Comparison of ENCODE assay signal across 16 mouse cellular contexts in genomic region chr15:62161061-62161460, GRCm38 (mm10).
DNase-seq lines count a peak whose midpoint lies in the region; ATAC-seq lines count a peak whose summit lies in the region.
"Had no signal": no experiment of that assay in that cellular context is flagged by ENCODE, and none has a peak within 500 bp of the region (broad histone marks: within the 10 kb centered on the region; RNA-seq: fewer than 3 reads in every experiment).

No protein-coding gene starts in this region.

- WGBS in kidney, embryonic 16.5 days = 67% methylated on average over 8 of the region's 8 CpGs

- H3K4me2 ChIP-seq in kidney, embryonic 16.5 days (replicated peaks; ENCODE audit: low read depth, low read length) = no peak overlapping the region
- H3K4me2 ChIP-seq: embryonic facial prominence, embryonic 12.5 days; heart, embryonic 12.5 days; intestine, embryonic 15.5 days; limb, embryonic 12.5 days had no signal

- no peak overlapping the region for H3K27ac ChIP-seq in kidney, embryonic 16.5 days (ENCODE audit: low read length)
- H3K27ac ChIP-seq: embryonic facial prominence, embryonic 12.5 days; intestine, embryonic 15.5 days; limb, embryonic 12.5 days; midbrain, embryonic 10.5 days had no signal

- H3K9ac ChIP-seq in kidney, embryonic 16.5 days (replicated peaks; ENCODE audit: low read length) = no peak overlapping the region
- H3K9ac ChIP-seq: embryonic facial prominence, embryonic 12.5 days; heart, embryonic 12.5 days; intestine, embryonic 15.5 days; limb, embryonic 12.5 days had no signal

- no peaks in the 10 kb centered on the region for H3K27me3 ChIP-seq in kidney, embryonic 16.5 days (ENCODE audit: insufficient read depth, low read length)
- H3K27me3 ChIP-seq: embryonic facial prominence, embryonic 12.5 days; heart, embryonic 12.5 days; intestine, embryonic 15.5 days; limb, embryonic 12.5 days had no signal

- H3K4me3 ChIP-seq in kidney, embryonic 16.5 days (ENCODE audit: low read length) = no peak overlapping the region
- H3K4me3 ChIP-seq: embryonic facial prominence, embryonic 12.5 days; heart, embryonic 12.5 days; intestine, embryonic 15.5 days; limb, embryonic 12.5 days; midbrain, embryonic 10.5 days had no signal

- ATAC-seq in kidney, embryonic 16.5 days (ENCODE audit: low FRiP score, low TSS enrichment) = no peak
- ATAC-seq in megakaryocyte, adult 5-6 weeks (ENCODE audit: poor library complexity, severe bottlenecking) = no peak
- ATAC-seq: intestine, embryonic 15.5 days had no signal

- no peaks in the 10 kb centered on the region for H3K9me3 ChIP-seq in kidney, embryonic 16.5 days (ENCODE audit: low read length)
- H3K9me3 ChIP-seq: embryonic facial prominence, embryonic 12.5 days; G1E; heart, embryonic 12.5 days; intestine, embryonic 15.5 days; limb, embryonic 12.5 days; midbrain, embryonic 10.5 days had no signal

- H3K4me1 ChIP-seq in kidney, embryonic 16.5 days (ENCODE audit: insufficient read depth, low read length) = peaks cover 11% of the 10 kb centered on the region
- H3K4me1 ChIP-seq: embryonic facial prominence, embryonic 12.5 days; intestine, embryonic 15.5 days; limb, embryonic 12.5 days; midbrain, embryonic 10.5 days had no signal

- H3K36me3 ChIP-seq in kidney, embryonic 16.5 days (ENCODE audit: insufficient read depth, low read length) = no peaks in the 10 kb centered on the region
- H3K36me3 ChIP-seq: embryonic facial prominence, embryonic 12.5 days; heart, embryonic 12.5 days; intestine, embryonic 15.5 days; limb, embryonic 12.5 days; midbrain, embryonic 10.5 days had no signal

- DNase-seq in kidney, adult 11 months = peak; percentile 70
- DNase-seq in brain, adult 2 months (ENCODE audit: low read depth, low spot score) = peak; percentile 86
- peak; percentile 81 to 89 for DNase-seq in cerebellum, postnatal 10 days
- peak; percentile 16 to 44 for DNase-seq in kidney, postnatal 4 days
- DNase-seq in layer of hippocampus, adult 9-11 months = no peak
- DNase-seq: adrenal gland, postnatal 14 days; lung, postnatal 10 days; right cerebral cortex, adult 18-20 months had no signal
